Comparison of ENCODE assay signal across 23 mouse cellular contexts in genomic region chr5:132881170-132881569, GRCm38 (mm10).
DNase-seq lines count a peak whose midpoint lies in the region; ATAC-seq and TF ChIP-seq lines count a peak whose summit lies in the region.
"Had no signal": no experiment of that assay in that cellular context is flagged by ENCODE, and none has a peak within 500 bp of the region (broad histone marks: within the 10 kb centered on the region; RNA-seq: fewer than 3 reads in every experiment).

No protein-coding gene starts in this region.

- no peak overlapping the region for H3K27ac ChIP-seq in layer of hippocampus, adult 2 months
- H3K27ac ChIP-seq: embryonic facial prominence, embryonic 13.5 days; forebrain, embryonic 13.5 days; heart, adult 2 months; heart, embryonic 15.5 days; hindbrain, embryonic 13.5 days; hindbrain, postnatal 0 days had no signal

- no peak for DNase-seq in frontal cortex, postnatal 14 days (ENCODE audit: low spot score in 2 of 2)
- DNase-seq in layer of hippocampus, adult 2 months (ENCODE audit: low spot score in 2 of 2): peak; percentile 27 to 48
- no peak for DNase-seq in layer of hippocampus, postnatal 25 days (ENCODE audit: extremely low spot score in 1 of 2, low spot score in 1 of 2)
- DNase-seq in brain, adult 2 months (ENCODE audit: low read depth, low spot score): peak; percentile 79
- DNase-seq in telencephalon, adult 2 months (ENCODE audit: low read depth, low spot score): peak; percentile 72
- DNase-seq in urinary bladder, postnatal 25 days (ENCODE audit: low spot score): no peak
- DNase-seq: adrenal gland, adult 8-10 months; adrenal gland, postnatal 36 days; B cell, adult 2 months; cerebellum, adult 11 months; cerebellum, adult 8-10 months; cerebellum, postnatal 14 days; forebrain, postnatal 0 days; gastrocnemius, postnatal 14 days; heart, adult 2 months; heart, postnatal 14 days had no signal

- H3K4me3 ChIP-seq in layer of hippocampus, adult 2 months: no peak overlapping the region
- H3K4me3 ChIP-seq: embryonic facial prominence, embryonic 13.5 days; forebrain, embryonic 13.5 days; heart, adult 2 months; heart, embryonic 15.5 days; hindbrain, embryonic 13.5 days had no signal

- peak; percentile 82; the same call in 1 of the 2 replicates for ATAC-seq in frontal cortex, adult (ENCODE audit: low TSS enrichment)
- ATAC-seq: CD4-positive, CD25-positive, alpha-beta regulatory T cell, adult 4 months; forebrain, embryonic 13.5 days; forebrain, postnatal 0 days; hindbrain, postnatal 0 days had no signal

- TF ChIP-seq CTCF in layer of hippocampus, adult 2 months (conservative IDR thresholded peaks at IDR 0.05): no peak

Comparison
In these comparisons a context has a peak if more than half of its experiments do, and no peak if none do; other contexts are left out.
1. DNase-seq: peak in layer of hippocampus, adult 2 months (2 of 2), brain, adult 2 months (single experiment) and telencephalon, adult 2 months (single experiment); none in frontal cortex, postnatal 14 days (0 of 2), layer of hippocampus, postnatal 25 days (0 of 2) and urinary bladder, postnatal 25 days (single experiment).